10 mouse cellular contexts compared by ENCODE assay signal in genomic region chr7:24642491-24642890, GRCm38 (mm10). TPM values are rescaled to one million over a fixed set of nuclear protein-coding genes. Genes with fewer than 3 reads are reported as not detected.
DNase-seq lines count a peak whose midpoint lies in the region; ATAC-seq and TF ChIP-seq lines count a peak whose summit lies in the region.
"Had no signal": no experiment of that assay in that cellular context is flagged by ENCODE, and none has a peak within 500 bp of the region (broad histone marks: within the 10 kb centered on the region; RNA-seq: fewer than 3 reads in every experiment).

No protein-coding gene starts in this region.

- 5% methylated on average over 9 of the region's 9 CpGs for WGBS in heart, embryonic 12.5 days
- 7% methylated on average over 9 of the region's 9 CpGs for WGBS in limb, embryonic 10.5 days

- H3K9me3 ChIP-seq in heart, embryonic 12.5 days (replicated peaks) = no peaks in the 10 kb centered on the region
- H3K9me3 ChIP-seq in limb, embryonic 10.5 days (replicated peaks) = no peaks in the 10 kb centered on the region
- H3K9me3 ChIP-seq: embryonic facial prominence, embryonic 12.5 days; liver, embryonic 15.5 days had no signal

- H3K27me3 ChIP-seq in heart, embryonic 12.5 days (replicated peaks) = peaks cover 56% of the 10 kb centered on the region
- peaks cover 48% of the 10 kb centered on the region for H3K27me3 ChIP-seq in limb, embryonic 10.5 days (ENCODE audit: low read depth, poor library complexity, severe bottlenecking)

- peak; percentile 85; the same call in 1 of the 2 replicates for TF ChIP-seq CTCF in gastrocnemius, adult 2 months (IDR thresholded peaks at IDR 0.05)

- H3K4me3 ChIP-seq in heart, embryonic 12.5 days = no peak overlapping the region
- no peak overlapping the region for H3K4me3 ChIP-seq in gastrocnemius, adult 2 months
- H3K4me3 ChIP-seq in limb, embryonic 10.5 days = no peak overlapping the region
- H3K4me3 ChIP-seq: embryonic facial prominence, embryonic 12.5 days; liver, embryonic 15.5 days had no signal

- peak; percentile 15 to 21 for DNase-seq in heart, adult 9 months (ENCODE audit: low spot score in 2 of 2)
- peak; percentile 42 to 63 for DNase-seq in CD8-positive naive resting alpha-beta T cell, adult 2 months (ENCODE audit: low read depth in 2 of 2, low spot score in 2 of 2)
- peak; percentile 66 for DNase-seq in adrenal gland, postnatal 25 days
- peak; percentile 53 for DNase-seq in gastrocnemius, adult 2 months
- peak; percentile 70 for DNase-seq in limb, embryonic 10.5 days (ENCODE audit: low spot score)
- DNase-seq in ovary, postnatal 36 days (ENCODE audit: low spot score) = peak; percentile 33
- DNase-seq in Muller cell, postnatal 12 days (ENCODE audit: inconsistent ontology term) = no peak

- intact Hi-C loops in gastrocnemius, adult 2 months (cut with DNase I) = no loop called here

- H3K4me2 ChIP-seq in heart, embryonic 12.5 days = no peak overlapping the region
- H3K4me2 ChIP-seq: embryonic facial prominence, embryonic 12.5 days; liver, embryonic 15.5 days had no signal

- ATAC-seq in heart, embryonic 12.5 days (ENCODE audit: insufficient number of reproducible peaks, low FRiP score) = no peak

- no peak overlapping the region for H3K27ac ChIP-seq in heart, embryonic 12.5 days (ENCODE audit: poor library complexity, severe bottlenecking)
- no peak overlapping the region for H3K27ac ChIP-seq in gastrocnemius, adult 2 months
- no peak overlapping the region for H3K27ac ChIP-seq in limb, embryonic 10.5 days
- H3K27ac ChIP-seq: embryonic facial prominence, embryonic 12.5 days; liver, embryonic 15.5 days had no signal

- H3K9ac ChIP-seq in heart, embryonic 12.5 days = no peak overlapping the region
- H3K9ac ChIP-seq: embryonic facial prominence, embryonic 12.5 days; liver, embryonic 15.5 days had no signal

- peaks cover 9% of the 10 kb centered on the region for H3K4me1 ChIP-seq in heart, embryonic 12.5 days (replicated peaks)
- peaks cover 10% of the 10 kb centered on the region for H3K4me1 ChIP-seq in limb, embryonic 10.5 days

- no peaks in the 10 kb centered on the region for H3K36me3 ChIP-seq in heart, embryonic 12.5 days
- H3K36me3 ChIP-seq in limb, embryonic 10.5 days = no peaks in the 10 kb centered on the region
- H3K36me3 ChIP-seq: embryonic facial prominence, embryonic 12.5 days; liver, embryonic 15.5 days had no signal

RNA-seq across cellular contexts. Expression of gene Lypd3, which starts 6.1 kb away (rescaled TPM):
- 0.10 and 0.15 TPM in 2 replicates for polyA plus RNA-seq in heart, embryonic 12.5 days (2016; fragmentation: Nextera tagmentation; extraction: Ambion mirVana)
- 1.5 and 1.7 TPM in 2 replicates for total RNA-seq in adrenal gland, postnatal 25 days (2021)
- not detected for total RNA-seq in gastrocnemius, adult 2 months (2021)
- 1.5 and 2.2 TPM in 2 replicates for polyA plus RNA-seq in limb, embryonic 10.5 days (2016; fragmentation: Nextera tagmentation; extraction: Ambion mirVana)
- polyA plus RNA-seq: liver, embryonic 15.5 days had no signal

RNA-seq across cellular contexts. Expression of gene Phldb3, which starts 31.9 kb away (rescaled TPM):
- not detected in 2 replicates for polyA plus RNA-seq in heart, embryonic 12.5 days (2016; fragmentation: Nextera tagmentation; extraction: Ambion mirVana)
- total RNA-seq in adrenal gland, postnatal 25 days (2021) = 7.1 and 7.4 TPM in 2 replicates
- under 1 TPM; 0.54 to 0.59 TPM for total RNA-seq in gastrocnemius, adult 2 months (2021)
- 0.09 and 0.14 TPM in 2 replicates for polyA plus RNA-seq in limb, embryonic 10.5 days (2016; fragmentation: Nextera tagmentation; extraction: Ambion mirVana)

RNA-seq across cellular contexts. Expression of gene Tex101, which starts 34.0 kb away (rescaled TPM):
- polyA plus RNA-seq in heart, embryonic 12.5 days (2016; fragmentation: Nextera tagmentation; extraction: Ambion mirVana) = not detected in 2 replicates
- not detected in 2 replicates for total RNA-seq in adrenal gland, postnatal 25 days (2021)
- total RNA-seq in gastrocnemius, adult 2 months (2021) = not detected
- polyA plus RNA-seq in limb, embryonic 10.5 days (2016; fragmentation: Nextera tagmentation; extraction: Ambion mirVana) = not detected in 2 replicates
- polyA plus RNA-seq: embryonic facial prominence, embryonic 12.5 days had no signal

RNA-seq across cellular contexts. Expression of gene Zfp575, which starts 55.0 kb away (rescaled TPM):
- polyA plus RNA-seq in heart, embryonic 12.5 days (2016; fragmentation: Nextera tagmentation; extraction: Ambion mirVana) = 0.69 and 1.1 TPM in 2 replicates
- 0.39 TPM in 1 of 2 replicates, not detected in the other for total RNA-seq in adrenal gland, postnatal 25 days (2021)
- total RNA-seq in gastrocnemius, adult 2 months (2021) = under 1 TPM in 1 of 2 experiments, not detected in 1; 0.17 TPM
- polyA plus RNA-seq in limb, embryonic 10.5 days (2016; fragmentation: Nextera tagmentation; extraction: Ambion mirVana) = 1.6 and 2.6 TPM in 2 replicates

RNA-seq across cellular contexts. Expression of gene Ethe1, which starts 55.1 kb away (rescaled TPM):
- polyA plus RNA-seq in heart, embryonic 12.5 days (2016; fragmentation: Nextera tagmentation; extraction: Ambion mirVana) = 17.6 and 19.2 TPM in 2 replicates
- 26.0 and 38.2 TPM in 2 replicates for total RNA-seq in adrenal gland, postnatal 25 days (2021)
- total RNA-seq in gastrocnemius, adult 2 months (2021) = 10 to 100 TPM; 22.0 to 27.4 TPM
- polyA plus RNA-seq in limb, embryonic 10.5 days (2016; fragmentation: Nextera tagmentation; extraction: Ambion mirVana) = 27.1 and 31.9 TPM in 2 replicates
